21 mouse cellular contexts compared by ENCODE assay signal in genomic region chr7:84159414-84159813, GRCm38 (mm10). TPM values are rescaled to one million over a fixed set of nuclear protein-coding genes. Genes with fewer than 3 reads are reported as not detected.
DNase-seq lines count a peak whose midpoint lies in the region; ATAC-seq and TF ChIP-seq lines count a peak whose summit lies in the region.
"Had no signal": no experiment of that assay in that cellular context is flagged by ENCODE, and none has a peak within 500 bp of the region (broad histone marks: within the 10 kb centered on the region; RNA-seq: fewer than 3 reads in every experiment).

No protein-coding gene starts in this region.

- TF ChIP-seq CTCF in intestine, postnatal 0 days (IDR thresholded peaks at IDR 0.05; ENCODE audit: low read depth) = no peak

- no peaks in the 10 kb centered on the region for H3K9me3 ChIP-seq in intestine, postnatal 0 days (ENCODE audit: control insufficient read depth)
- H3K9me3 ChIP-seq: embryonic facial prominence, embryonic 10.5 days; embryonic facial prominence, embryonic 12.5 days; forebrain, embryonic 13.5 days; forebrain, embryonic 15.5 days had no signal

- no peak overlapping the region for H3K9ac ChIP-seq in intestine, postnatal 0 days (ENCODE audit: low read depth, low read length)
- H3K9ac ChIP-seq: embryonic facial prominence, embryonic 12.5 days; forebrain, embryonic 13.5 days; forebrain, embryonic 15.5 days; forebrain, postnatal 0 days had no signal

- no peak overlapping the region for H3K27ac ChIP-seq in intestine, postnatal 0 days (ENCODE audit: low read depth, low read length)
- H3K27ac ChIP-seq: embryonic facial prominence, embryonic 10.5 days; embryonic facial prominence, embryonic 12.5 days; forebrain, embryonic 13.5 days; forebrain, embryonic 15.5 days had no signal

- peaks cover 3% of the 10 kb centered on the region for H3K4me1 ChIP-seq in intestine, postnatal 0 days (replicated peaks; ENCODE audit: control insufficient read depth, insufficient read depth, low read length)
- H3K4me1 ChIP-seq: embryonic facial prominence, embryonic 12.5 days; forebrain, embryonic 13.5 days; forebrain, embryonic 15.5 days had no signal

- intact Hi-C loops in heart, postnatal 25 days (cut with DNase I) = no loop called here

- no peak overlapping the region for H3K4me2 ChIP-seq in intestine, postnatal 0 days (replicated peaks; ENCODE audit: low read depth)
- H3K4me2 ChIP-seq: embryonic facial prominence, embryonic 12.5 days; forebrain, embryonic 13.5 days; forebrain, embryonic 15.5 days had no signal

- H3K36me3 ChIP-seq in intestine, postnatal 0 days (ENCODE audit: control insufficient read depth, insufficient read depth) = no peaks in the 10 kb centered on the region
- H3K36me3 ChIP-seq: embryonic facial prominence, embryonic 10.5 days; embryonic facial prominence, embryonic 12.5 days; forebrain, embryonic 15.5 days had no signal

- WGBS in intestine, postnatal 0 days = 74% methylated on average over 2 of the region's 2 CpGs

- no peaks in the 10 kb centered on the region for H3K27me3 ChIP-seq in intestine, postnatal 0 days (replicated peaks; ENCODE audit: control insufficient read depth, insufficient read depth, low read length)
- H3K27me3 ChIP-seq: embryonic facial prominence, embryonic 12.5 days; forebrain, embryonic 13.5 days; forebrain, embryonic 15.5 days; Patski had no signal

- 0 out of 2 replicates have a peak, but pooled peaks have one; percentile 50 for ATAC-seq in intestine, postnatal 0 days
- ATAC-seq: activated CD4-positive, CD25-positive, alpha-beta regulatory T cell, adult 4 months; forebrain, embryonic 13.5 days; forebrain, embryonic 15.5 days; forebrain, postnatal 0 days; Patski had no signal

- H3K4me3 ChIP-seq in intestine, postnatal 0 days (ENCODE audit: low read depth, low read length) = no peak overlapping the region
- H3K4me3 ChIP-seq: embryonic facial prominence, embryonic 10.5 days; embryonic facial prominence, embryonic 12.5 days; forebrain, embryonic 13.5 days; forebrain, embryonic 15.5 days had no signal

- peak; percentile 36 for DNase-seq in heart, adult 11 months
- no peak for DNase-seq in heart, postnatal 25 days (ENCODE audit: low spot score)
- DNase-seq in 3T3-L1 (ENCODE audit: low read depth, low spot score) = peak; percentile 65
- DNase-seq in frontal cortex, postnatal 36 days (ENCODE audit: low spot score in 2 of 2) = no peak
- no peak for DNase-seq in kidney, postnatal 36 days
- DNase-seq: adrenal gland, adult 8-10 months; adrenal gland, postnatal 14 days; adrenal gland, postnatal 36 days; cerebellum, adult 11-12 months; cerebellum, adult 2 months; cerebellum, adult 9-10 months; cerebellum, postnatal 10 days; cerebellum, postnatal 25 days; forebrain, postnatal 0 days had no signal

RNA-seq across cellular contexts. Expression of gene Abhd17c, which starts 7.7 kb away (rescaled TPM):
- 10 to 100 TPM; 32.1 to 32.4 TPM for total RNA-seq in heart, postnatal 25 days (2021)
- polyA plus RNA-seq in intestine, postnatal 0 days (2015; fragmentation: Nextera tagmentation; extraction: Ambion mirVana) = 203 and 216 TPM in 2 replicates

Comparison
In these comparisons a context has a peak if more than half of its experiments do, and no peak if none do; other contexts are left out.
1. DNase-seq: peak in heart, adult 11 months (single experiment) and 3T3-L1 (single experiment); none in heart, postnatal 25 days (single experiment), frontal cortex, postnatal 36 days (0 of 2) and kidney, postnatal 36 days (0 of 2).